Mouse (Mus musculus): ENCODE results near the gene Bicdl1. TPM values are rescaled to one million over a fixed set of nuclear protein-coding genes. Genes with fewer than 3 reads are reported as not detected.
A peak's percentile ranks its signal among the peaks of the same experiment; 100 is the strongest.

Bicdl1 gene
- polyA plus RNA-seq, 1 experiment from 2014 or later = 47.1 TPM

DNA sequence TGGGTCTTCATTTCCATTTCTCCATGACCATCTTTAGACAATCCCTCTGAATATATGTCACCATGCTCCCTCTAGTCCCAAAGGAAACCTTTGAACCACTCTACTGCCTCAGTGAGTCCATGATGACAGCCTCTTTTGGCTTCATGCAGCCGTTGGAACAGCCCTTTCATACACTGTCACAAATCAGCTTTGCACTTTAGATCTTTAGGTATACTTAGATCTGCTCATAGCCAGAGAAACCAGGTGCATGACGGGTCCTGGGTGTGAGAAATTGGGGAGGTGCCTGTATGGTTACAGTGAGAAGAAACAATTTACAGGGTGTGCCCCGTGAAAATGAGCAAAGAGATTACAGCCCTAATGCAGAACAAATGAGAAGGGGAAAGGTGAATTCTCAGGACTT, 14.3 kb downstream of the Bicdl1 start:
- Histone ChIP-seq H3K4me3 (ENCODE audit: low read length) (no peak overlapping the region), H3K27ac (ENCODE audit: low read depth, low read length) (no peak overlapping the region), H3K9ac (ENCODE audit: low read depth, low read length) (no peak overlapping the region), H3K27me3 (replicated peaks; ENCODE audit: control insufficient read depth, insufficient read depth, low read length) (no peaks in the 10 kb centered on the region), H3K36me3 (ENCODE audit: control insufficient read depth, insufficient read depth, low read length) (no peaks in the 10 kb centered on the region), H3K9me3 (ENCODE audit: control insufficient read depth, low read length) (no peaks in the 10 kb centered on the region), H3K4me2 (ENCODE audit: low read length) (no peak overlapping the region), H3K4me1 (ENCODE audit: control insufficient read depth, insufficient read depth, low read depth, low read length) (no peaks in the 10 kb centered on the region)
- ATAC-seq = no peak
- WGBS = 83% methylated on average over 3 of the region's 3 CpGs

GRCm38 (mm10) chr5:115716426-115716825, 15.0 kb downstream of the Bicdl1 start:
- H3K27ac ChIP-seq (ENCODE audit: low read depth, low read length) = no peak overlapping the region
- H3K9me3 ChIP-seq (ENCODE audit: control insufficient read depth, low read length) = no peaks in the 10 kb centered on the region
- H3K4me3 ChIP-seq (ENCODE audit: low read length) = no peak overlapping the region
- no peaks in the 10 kb centered on the region; the same call in 1 of the 2 replicates for H3K4me1 ChIP-seq (ENCODE audit: control insufficient read depth, insufficient read depth, low read depth, low read length)
- ATAC-seq = no peak
- no peak overlapping the region for H3K9ac ChIP-seq (ENCODE audit: low read depth, low read length)
- H3K4me2 ChIP-seq (ENCODE audit: low read length) = no peak overlapping the region
- H3K27me3 ChIP-seq (replicated peaks; ENCODE audit: control insufficient read depth, insufficient read depth, low read length) = no peaks in the 10 kb centered on the region
- H3K36me3 ChIP-seq (ENCODE audit: control insufficient read depth, insufficient read depth, low read length) = no peaks in the 10 kb centered on the region
- 73% methylated on average over 6 of the region's 6 CpGs for WGBS

DNA sequence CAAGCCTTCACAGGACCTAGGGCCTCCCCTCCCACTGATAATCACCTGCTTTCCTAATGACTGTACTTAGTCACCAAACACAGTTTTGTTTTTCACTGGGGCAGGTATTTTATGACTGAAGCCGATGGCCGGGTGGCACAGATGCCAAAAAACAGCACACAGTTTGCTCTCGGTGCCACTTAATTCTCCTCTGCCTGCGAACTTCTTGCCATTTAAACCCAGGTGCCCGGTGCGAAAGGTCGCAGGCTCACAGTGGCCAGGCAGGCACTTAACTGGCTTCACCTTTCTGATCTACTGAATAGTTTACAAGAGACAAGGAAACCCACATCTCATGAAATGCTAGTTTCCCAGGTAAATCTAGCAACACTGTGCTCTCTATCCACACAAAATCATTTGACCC, 16.7 kb downstream of the Bicdl1 start:
- 93% methylated on average over 7 of the region's 7 CpGs for WGBS
- no peak overlapping the region for H3K4me3 ChIP-seq (ENCODE audit: low read length)
- no peaks in the 10 kb centered on the region; the same call in 1 of the 2 replicates for H3K4me1 ChIP-seq (ENCODE audit: control insufficient read depth, insufficient read depth, low read depth, low read length)
- no peak overlapping the region for H3K27ac ChIP-seq (ENCODE audit: low read depth, low read length)
- H3K9ac ChIP-seq (ENCODE audit: low read depth, low read length) = no peak overlapping the region
- H3K9me3 ChIP-seq (ENCODE audit: control insufficient read depth, low read length) = no peaks in the 10 kb centered on the region
- H3K4me2 ChIP-seq (ENCODE audit: low read length) = no peak overlapping the region
- ATAC-seq = no peak
- no peaks in the 10 kb centered on the region for H3K27me3 ChIP-seq (replicated peaks; ENCODE audit: control insufficient read depth, insufficient read depth, low read length)
- H3K36me3 ChIP-seq (ENCODE audit: control insufficient read depth, insufficient read depth, low read length) = no peaks in the 10 kb centered on the region

- Histone ChIP-seq H3K4me2 (ENCODE audit: low read length) (no peak overlapping the region), H3K27ac (ENCODE audit: low read depth, low read length) (no peak overlapping the region), H3K9me3 (ENCODE audit: control insufficient read depth, low read length) (no peaks in the 10 kb centered on the region), H3K36me3 (ENCODE audit: control insufficient read depth, insufficient read depth, low read length) (no peaks in the 10 kb centered on the region), H3K4me1 (ENCODE audit: control insufficient read depth, insufficient read depth, low read depth, low read length) (no peaks in the 10 kb centered on the region; the same call in 1 of the 2 replicates), H3K9ac (ENCODE audit: low read depth, low read length) (no peak overlapping the region), H3K4me3 (ENCODE audit: low read length) (no peak overlapping the region), H3K27me3 (replicated peaks; ENCODE audit: control insufficient read depth, insufficient read depth, low read length) (no peaks in the 10 kb centered on the region)
- ATAC-seq = no peak
- 78% methylated on average over 6 of the region's 6 CpGs for WGBS
Observed at GRCm38 (mm10) chr5:115712487-115712886, 18.9 kb downstream of the Bicdl1 start.

- H3K27me3 ChIP-seq (replicated peaks; ENCODE audit: control insufficient read depth, insufficient read depth, low read length) = no peaks in the 10 kb centered on the region
- no peaks in the 10 kb centered on the region for H3K9me3 ChIP-seq (ENCODE audit: control insufficient read depth, low read length)
- no peaks in the 10 kb centered on the region; the same call in 1 of the 2 replicates for H3K4me1 ChIP-seq (ENCODE audit: control insufficient read depth, insufficient read depth, low read depth, low read length)
- no peak overlapping the region for H3K27ac ChIP-seq (ENCODE audit: low read depth, low read length)
- H3K9ac ChIP-seq (ENCODE audit: low read depth, low read length) = no peak overlapping the region
- no peaks in the 10 kb centered on the region for H3K36me3 ChIP-seq (ENCODE audit: control insufficient read depth, insufficient read depth, low read length)
- 0 out of 2 replicates have a peak overlapping the region, but pooled peaks have one; percentile 0 for H3K4me2 ChIP-seq (ENCODE audit: low read length)
- no peak overlapping the region for H3K4me3 ChIP-seq (ENCODE audit: low read length)
- peak; percentile 69 for ATAC-seq
- 58% methylated on average over 11 of the region's 11 CpGs for WGBS
Observed at GRCm38 (mm10) chr5:115711636-115712419, 19.6 kb downstream of the Bicdl1 start.

DNA sequence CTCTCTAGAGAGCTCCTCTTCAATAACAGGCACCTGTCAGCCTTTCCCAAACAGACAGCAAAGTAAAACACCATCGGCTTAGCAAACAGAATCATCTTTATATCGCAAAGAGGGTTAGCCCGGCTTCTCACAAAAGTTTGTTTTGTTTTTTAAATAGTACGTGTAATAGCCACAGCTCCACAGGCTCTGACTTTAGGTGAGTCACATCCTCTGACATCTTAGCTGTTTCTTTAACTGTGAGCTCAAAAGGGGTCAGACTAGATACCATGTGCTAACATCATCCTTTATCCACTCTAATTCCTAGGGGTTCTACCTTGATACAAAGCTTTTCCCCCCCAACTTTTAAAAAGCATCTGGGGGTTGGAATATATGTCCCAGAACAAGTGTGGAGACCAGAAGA, 21.2 kb downstream of the Bicdl1 start:
- H3K4me2 ChIP-seq (ENCODE audit: low read length) = no peak overlapping the region
- no peaks in the 10 kb centered on the region for H3K9me3 ChIP-seq (ENCODE audit: control insufficient read depth, low read length)
- ATAC-seq = no peak
- 92% methylated on average over 4 of the region's 4 CpGs for WGBS
- H3K27ac ChIP-seq (ENCODE audit: low read depth, low read length) = no peak overlapping the region
- no peaks in the 10 kb centered on the region for H3K27me3 ChIP-seq (replicated peaks; ENCODE audit: control insufficient read depth, insufficient read depth, low read length)
- H3K36me3 ChIP-seq (ENCODE audit: control insufficient read depth, insufficient read depth, low read length) = no peaks in the 10 kb centered on the region
- H3K4me3 ChIP-seq (ENCODE audit: low read length) = no peak overlapping the region
- no peak overlapping the region for H3K9ac ChIP-seq (ENCODE audit: low read depth, low read length)
- H3K4me1 ChIP-seq (ENCODE audit: control insufficient read depth, insufficient read depth, low read depth, low read length) = no peaks in the 10 kb centered on the region; the same call in 1 of the 2 replicates

DNA sequence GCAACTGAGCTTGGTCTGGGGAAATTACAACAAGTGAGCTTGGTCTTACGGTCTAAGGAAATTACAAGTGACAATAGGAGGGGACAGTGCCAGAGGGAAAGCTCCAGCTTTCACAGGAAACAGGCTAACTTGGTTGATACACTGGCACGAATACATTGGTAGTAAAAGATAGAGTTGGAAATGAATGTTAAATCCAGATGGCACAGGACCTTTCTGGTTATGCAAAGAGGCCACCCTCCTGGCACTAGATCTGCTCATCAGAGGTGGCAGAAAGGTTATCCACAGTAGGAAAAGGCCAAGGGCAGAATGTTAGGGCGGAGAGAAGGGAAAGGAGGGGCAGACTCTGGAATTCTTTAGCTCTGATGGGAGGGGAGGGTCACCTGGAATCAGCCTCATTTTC, 22.5 kb downstream of the Bicdl1 start:
- no peak overlapping the region for H3K4me2 ChIP-seq (ENCODE audit: low read length)
- no peaks in the 10 kb centered on the region; the same call in 1 of the 2 replicates for H3K4me1 ChIP-seq (ENCODE audit: control insufficient read depth, insufficient read depth, low read depth, low read length)
- no peaks in the 10 kb centered on the region for H3K36me3 ChIP-seq (ENCODE audit: control insufficient read depth, insufficient read depth, low read length)
- H3K9me3 ChIP-seq (ENCODE audit: control insufficient read depth, low read length) = no peaks in the 10 kb centered on the region
- H3K9ac ChIP-seq (ENCODE audit: low read depth, low read length) = no peak overlapping the region
- 69% methylated on average over 3 of the region's 3 CpGs for WGBS
- H3K27me3 ChIP-seq (replicated peaks; ENCODE audit: control insufficient read depth, insufficient read depth, low read length) = no peaks in the 10 kb centered on the region
- no peak overlapping the region for H3K27ac ChIP-seq (ENCODE audit: low read depth, low read length)
- no peak for ATAC-seq
- H3K4me3 ChIP-seq (ENCODE audit: low read length) = no peak overlapping the region

DNA sequence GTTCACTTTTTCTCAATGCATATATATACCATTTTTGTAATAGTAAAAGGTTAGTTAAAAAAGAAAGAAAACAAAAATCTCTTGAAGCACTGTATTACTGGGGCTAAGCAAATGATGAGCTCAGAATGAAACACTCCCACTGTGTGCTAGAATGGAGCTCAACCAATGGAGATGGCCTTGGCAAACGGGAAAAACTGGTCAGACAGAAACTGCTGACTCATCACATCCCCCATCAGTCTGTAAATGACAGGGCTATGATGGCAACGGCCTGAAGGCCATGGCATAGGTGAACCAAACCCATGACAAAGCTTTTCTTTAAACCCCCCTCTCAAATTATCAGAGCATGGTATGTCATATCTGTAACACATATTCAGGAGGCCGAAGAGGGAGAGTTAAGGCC, 29.4 kb downstream of the Bicdl1 start:
- H3K4me1 ChIP-seq (ENCODE audit: control insufficient read depth, insufficient read depth, low read depth, low read length) = no peaks in the 10 kb centered on the region
- no peaks in the 10 kb centered on the region for H3K36me3 ChIP-seq (ENCODE audit: control insufficient read depth, insufficient read depth, low read length)
- no peak overlapping the region for H3K9ac ChIP-seq (ENCODE audit: low read depth, low read length)
- H3K4me2 ChIP-seq (ENCODE audit: low read length) = no peak overlapping the region
- no peaks in the 10 kb centered on the region for H3K9me3 ChIP-seq (ENCODE audit: control insufficient read depth, low read length)
- H3K27ac ChIP-seq (ENCODE audit: low read depth, low read length) = no peak overlapping the region
- ATAC-seq = no peak
- no peaks in the 10 kb centered on the region for H3K27me3 ChIP-seq (replicated peaks; ENCODE audit: control insufficient read depth, insufficient read depth, low read length)
- H3K4me3 ChIP-seq (ENCODE audit: low read length) = no peak overlapping the region
- 64% methylated on average over 3 of the region's 3 CpGs for WGBS

DNA sequence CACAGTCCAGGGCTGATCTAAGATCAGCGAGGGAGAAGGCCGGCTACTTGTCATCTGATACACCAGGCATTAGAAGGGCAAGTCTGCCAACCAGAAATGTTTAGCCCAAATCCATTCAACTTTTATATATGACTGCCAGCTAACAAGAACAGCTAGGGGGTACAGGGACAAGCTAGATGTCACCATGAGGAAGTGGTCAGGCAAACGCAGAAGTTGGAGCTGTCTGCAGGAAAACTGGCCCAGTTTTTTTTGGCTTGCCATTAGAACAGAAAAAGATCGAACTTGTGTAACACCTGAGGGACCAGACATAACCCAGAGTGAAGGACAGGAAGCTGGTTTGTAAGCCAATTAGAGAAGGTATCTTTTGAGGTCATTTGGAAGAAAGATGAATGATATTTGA, 30.2 kb downstream of the Bicdl1 start:
- Histone ChIP-seq H3K27ac (ENCODE audit: low read depth, low read length) (no peak overlapping the region), H3K4me3 (ENCODE audit: low read length) (no peak overlapping the region), H3K36me3 (ENCODE audit: control insufficient read depth, insufficient read depth, low read length) (no peaks in the 10 kb centered on the region), H3K9ac (ENCODE audit: low read depth, low read length) (no peak overlapping the region), H3K4me1 (ENCODE audit: control insufficient read depth, insufficient read depth, low read depth, low read length) (no peaks in the 10 kb centered on the region; the same call in 1 of the 2 replicates), H3K4me2 (ENCODE audit: low read length) (no peak overlapping the region), H3K27me3 (replicated peaks; ENCODE audit: control insufficient read depth, insufficient read depth, low read length) (no peaks in the 10 kb centered on the region), H3K9me3 (ENCODE audit: control insufficient read depth, low read length) (no peaks in the 10 kb centered on the region)
- ATAC-seq = no peak
- WGBS = 86% methylated on average over 4 of the region's 4 CpGs
